Mouse (Mus musculus) midbrain, embryonic 14.5 days (tissue): Measurements from ENCODE around the gene Crabp2. TPM values are rescaled to one million over a fixed set of nuclear protein-coding genes. Genes with fewer than 3 reads are reported as not detected.

ENCODE experiments used
- ATAC-seq: fragments of 200-750 bp; cut with Nextera tagmentation; 2 replicates; pipeline ENCODE4 v1.8.0; 2017; ENCODE audit warnings: moderate number of reproducible peaks, moderate library complexity; ENCODE audit not compliant: low FRiP score, low TSS enrichment
- DNase-seq: peaks from one replicate; pipeline ENCODE4 v3.0.0-alpha.2; 2015
- H3K27ac ChIP-seq: fragments of 300-500 bp; sonication (generic); replicated peaks from 2 replicates; pipeline ENCODE4 v1.5.1; 2014; ENCODE audit warnings: mild to moderate bottlenecking, low read depth, low read length, moderate library complexity
- H3K27me3 ChIP-seq: fragments of 300-500 bp; sonication (generic); 2 replicates; pipeline ENCODE4 v1.6.1; 2014; ENCODE audit warnings: low read length, control low read depth, mixed read lengths; ENCODE audit not compliant: control insufficient read depth, insufficient read depth
- H3K36me3 ChIP-seq: fragments of 300-500 bp; sonication (generic); 2 replicates; pipeline ENCODE4 v1.6.1; 2014; ENCODE audit warnings: low read length, control low read depth; ENCODE audit not compliant: control insufficient read depth, insufficient read depth
- H3K4me1 ChIP-seq: fragments of 300-500 bp; sonication (generic); 2 replicates; pipeline ENCODE4 v1.6.1; 2014; ENCODE audit warnings: mild to moderate bottlenecking, antibody characterized with exemption, low read length, control low read depth; ENCODE audit not compliant: control insufficient read depth, insufficient read depth
- H3K4me2 ChIP-seq: fragments of 300-500 bp; sonication (generic); 2 replicates; pipeline ENCODE4 v1.6.1; 2014; ENCODE audit warnings: mild to moderate bottlenecking, low read length, moderate library complexity
- H3K4me3 ChIP-seq: fragments of 300-500 bp; sonication (generic); replicated peaks from 2 replicates; pipeline ENCODE4 v1.5.1; 2014; ENCODE audit warnings: low read depth, low read length
- H3K9ac ChIP-seq: fragments of 300-500 bp; sonication (generic); replicated peaks from 2 replicates; pipeline ENCODE4 v1.6.1; 2014; ENCODE audit warnings: mild to moderate bottlenecking, low read length, moderate library complexity
- H3K9me3 ChIP-seq: fragments of 300-500 bp; sonication (generic); 2 replicates; pipeline ENCODE4 v1.6.1; 2016; ENCODE audit warnings: low read length, control low read depth, mixed read lengths; ENCODE audit not compliant: control insufficient read depth
- WGBS: fragments of 180-500 bp; shearing (Covaris S2); extraction: QIAGEN DNeasy Blood & Tissue Kit; methylation state at CpG from one replicate; pipeline ENCODE4 v1.1.7; 2014; 5-methylcytosine and 5-hydroxymethylcytosine counted together
- polyA plus RNA-seq: library from polyadenylated mRNA; unstranded; fragments of >200 nt; fragmentation: Nextera tagmentation; extraction: Ambion mirVana; gene quantifications from 2 replicates; pipeline ENCODE4 v1.2.1, GENCODE M21; 2014

Gene Crabp2
- polyA plus RNA-seq, 1 experiment from 2014 or later, result 42.4 TPM

- Histone ChIP-seq H3K36me3 (no peaks in the 10 kb centered on the region), H3K27ac (no peak overlapping the region), H3K9me3 (no peaks in the 10 kb centered on the region), H3K9ac (no peak overlapping the region), H3K4me3 (no peak overlapping the region), H3K4me2 (no peak overlapping the region), H3K4me1 (peaks cover 12% of the 10 kb centered on the region), H3K27me3 (no peaks in the 10 kb centered on the region)
- DNase-seq, result no peak
- no peak for ATAC-seq
- 39% methylated on average over 4 of the region's 4 CpGs for WGBS
Observed at GRCm38 (mm10) chr3:87958476-87958875, 10.0 kb downstream of the Crabp2 start.

GRCm38 (mm10) chr3:87958967-87959366 is 10.5 kb downstream of the Crabp2 start:
- Histone ChIP-seq H3K4me2 (no peak overlapping the region), H3K27ac (no peak overlapping the region), H3K4me3 (no peak overlapping the region), H3K4me1 (peaks cover 12% of the 10 kb centered on the region), H3K36me3 (no peaks in the 10 kb centered on the region), H3K9me3 (no peaks in the 10 kb centered on the region), H3K27me3 (no peaks in the 10 kb centered on the region), H3K9ac (no peak overlapping the region)
- WGBS, result 35% methylated on average over 1 of the region's 1 CpGs
- DNase-seq, result no peak
- no peak for ATAC-seq

- no peak overlapping the region for H3K9ac ChIP-seq
- no peaks in the 10 kb centered on the region for H3K9me3 ChIP-seq
- ATAC-seq, result no peak
- H3K4me3 ChIP-seq, result no peak overlapping the region
- 65% methylated on average over 7 of the region's 7 CpGs for WGBS
- DNase-seq, result no peak
- no peaks in the 10 kb centered on the region for H3K36me3 ChIP-seq
- H3K4me1 ChIP-seq, result peaks cover 12% of the 10 kb centered on the region
- H3K4me2 ChIP-seq, result no peak overlapping the region
- H3K27ac ChIP-seq, result peak overlapping the region; percentile 90; the same call in 1 of the 2 replicates
- H3K27me3 ChIP-seq, result no peaks in the 10 kb centered on the region
Observed at GRCm38 (mm10) chr3:87959371-87959770, 10.9 kb downstream of the Crabp2 start.

GRCm38 (mm10) chr3:87960191-87960585 is 11.7 kb downstream of the Crabp2 start:
- peak overlapping the region; percentile 37 for H3K4me3 ChIP-seq
- no peaks in the 10 kb centered on the region for H3K9me3 ChIP-seq
- 1% methylated on average over 10 of the region's 10 CpGs for WGBS
- DNase-seq (no peak), ATAC-seq (no peak)
- H3K4me2 ChIP-seq, result peak overlapping the region; percentile 70
- H3K27ac ChIP-seq, result peak overlapping the region; percentile 90
- peaks cover 12% of the 10 kb centered on the region for H3K4me1 ChIP-seq
- H3K27me3 ChIP-seq, result no peaks in the 10 kb centered on the region
- no peaks in the 10 kb centered on the region for H3K36me3 ChIP-seq
- H3K9ac ChIP-seq, result peak overlapping the region; percentile 51; the same call in 1 of the 2 replicates

- DNase-seq, result peak; percentile 96
- Histone ChIP-seq H3K4me2 (peak overlapping the region; percentile 70), H3K9me3 (no peaks in the 10 kb centered on the region), H3K27me3 (no peaks in the 10 kb centered on the region), H3K27ac (peak overlapping the region; percentile 90), H3K36me3 (no peaks in the 10 kb centered on the region), H3K4me1 (peaks cover 12% of the 10 kb centered on the region), H3K4me3 (peak overlapping the region; percentile 37), H3K9ac (peak overlapping the region; percentile 51)
- peak; percentile 97 for ATAC-seq
- WGBS, result under 1% methylated on average over 27 of the region's 27 CpGs
Observed at GRCm38 (mm10) chr3:87960586-87961191, 12.2 kb downstream of the Crabp2 start.

GRCm38 (mm10) chr3:87970184-87970938 is 21.9 kb downstream of the Crabp2 start:
- 1% methylated on average over 21 of the region's 21 CpGs for WGBS
- Histone ChIP-seq H3K27me3 (no peaks in the 10 kb centered on the region), H3K9ac (no peak overlapping the region; the same call in 1 of the 2 replicates), H3K36me3 (peaks cover under 1% of the 10 kb centered on the region; the same call in 1 of the 2 replicates), H3K27ac (peak overlapping the region; percentile 66), H3K4me1 (peaks cover 30% of the 10 kb centered on the region), H3K9me3 (no peaks in the 10 kb centered on the region), H3K4me2 (peak overlapping the region; percentile 94), H3K4me3 (peak overlapping the region; percentile 58)
- DNase-seq (peak; percentile 89), ATAC-seq (no peak)

- Histone ChIP-seq H3K27ac (peak within 1 kb of the TSS; percentile 66), H3K9me3 (no peaks in the 10 kb centered on the region), H3K9ac (peak within 1 kb of the TSS; percentile 71), H3K4me3 (peak within 1 kb of the TSS; percentile 58), H3K4me1 (peaks cover 30% of the 10 kb centered on the region), H3K36me3 (peaks cover 7% of the 10 kb centered on the region; the same call in 1 of the 2 replicates), H3K4me2 (peak within 1 kb of the TSS; percentile 94), H3K27me3 (no peaks in the 10 kb centered on the region)
- ATAC-seq (peak; percentile 71), DNase-seq (peak; percentile 91)
- WGBS, result under 1% methylated on average over 44 of the region's 44 CpGs
Observed at GRCm38 (mm10) chr3:87970939-87971488, 22.5 kb downstream of the Crabp2 start, which contains the start of gene Nes. TSS of gene Nes (plus strand) at chr3:87971078.

GRCm38 (mm10) chr3:87971489-87972202 is 23.2 kb downstream of the Crabp2 start:
- ATAC-seq (0 out of 2 replicates have a peak, but pooled peaks have one; percentile 3), DNase-seq (peak; percentile 71)
- peak overlapping the region; percentile 58 for H3K4me3 ChIP-seq
- peaks cover 30% of the 10 kb centered on the region for H3K4me1 ChIP-seq
- peak overlapping the region; percentile 94 for H3K4me2 ChIP-seq
- no peaks in the 10 kb centered on the region for H3K27me3 ChIP-seq
- H3K27ac ChIP-seq, result peak overlapping the region; percentile 66
- peak overlapping the region; percentile 71 for H3K9ac ChIP-seq
- WGBS, result under 1% methylated on average over 59 of the region's 60 CpGs
- peaks cover 7% of the 10 kb centered on the region; the same call in 1 of the 2 replicates for H3K36me3 ChIP-seq
- H3K9me3 ChIP-seq, result no peaks in the 10 kb centered on the region
